Mouse (Mus musculus): ENCODE results near the gene Olfr371.

The Olfr371 gene

GRCm38 (mm10) chr8:85225688-85226087 is at the start of gene Olfr371:
Gene Olfr371, plus strand, starts transcription at chr8:85225988.
- DNase-seq (ENCODE audit: low spot score) = no peak

- DNase-seq (ENCODE audit: low spot score) = no peak
These were observed 33.4 kb upstream of the Olfr371 start for GRCm38 (mm10) chr8:85192346-85192745.

DNA sequence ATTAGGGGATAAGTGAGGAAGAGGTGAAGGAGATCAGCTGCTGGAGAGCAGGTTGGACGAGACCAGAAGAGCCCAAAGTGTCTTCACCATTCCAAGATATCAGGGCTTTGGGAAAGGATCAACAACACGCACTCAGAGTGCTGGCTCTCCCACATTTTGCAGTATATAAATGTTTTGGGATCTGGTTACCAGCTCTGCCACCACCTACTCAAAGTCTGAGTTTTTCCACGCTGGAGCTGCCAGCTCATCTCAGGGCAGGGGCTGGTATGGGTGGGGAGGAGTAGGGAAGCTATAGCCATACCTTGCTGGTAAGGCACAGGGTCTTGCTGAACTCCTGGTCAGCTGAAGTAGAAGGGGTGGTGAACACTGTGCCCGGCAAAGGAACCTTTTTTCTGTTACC is 5.6 kb upstream of the Olfr371 start:
- no peak for DNase-seq (ENCODE audit: low spot score)

- no peak for DNase-seq (ENCODE audit: low spot score)
These were observed 4.8 kb upstream of the Olfr371 start for GRCm38 (mm10) chr8:85220992-85221391.

- no peak for DNase-seq (ENCODE audit: low spot score)
These were observed 1.5 kb downstream of the Olfr371 start for GRCm38 (mm10) chr8:85227297-85227696.
